Mouse (Mus musculus): ENCODE measurements at regions not wholly inside any gene's neighbourhood (a gene's known extent, or its start where the extent isn't known, plus 50 kb on each side); places are given as distances from the start of the nearest gene placed in this dataset.

DNA sequence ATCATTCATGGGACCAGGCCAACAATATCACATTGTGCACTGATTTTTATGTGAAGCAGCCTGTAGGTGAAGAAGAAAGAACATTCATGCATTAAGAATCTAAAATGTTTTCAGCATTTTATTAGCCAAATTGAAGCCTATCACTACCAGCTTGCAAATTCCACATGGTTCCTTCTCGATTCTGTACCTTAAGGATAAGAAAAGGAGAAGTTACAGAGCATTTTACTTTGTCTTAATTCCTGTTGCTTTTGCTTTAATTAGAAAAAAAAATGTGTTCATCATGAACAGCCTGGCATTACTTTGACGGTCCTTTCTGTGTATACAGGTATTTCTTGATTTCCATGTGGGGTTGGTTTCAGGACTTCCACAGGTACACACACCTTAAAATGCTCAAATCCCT is 95.2 kb upstream of the Bmp2 start:
- no peak overlapping the region for H3K4me2 ChIP-seq (replicated peaks; ENCODE audit: low read depth, low read length)
- ATAC-seq, result no peak
- no peaks in the 10 kb centered on the region for H3K9me3 ChIP-seq (ENCODE audit: low read length)
- no peak for DNase-seq (ENCODE audit: low spot score)
- no peaks in the 10 kb centered on the region for H3K27me3 ChIP-seq (replicated peaks; ENCODE audit: insufficient read depth, low read length)
- H3K9ac ChIP-seq (replicated peaks; ENCODE audit: low read depth), result no peak overlapping the region
- TF ChIP-seq EP300 (IDR thresholded peaks at IDR 0.05) (no peak), CTCF (IDR thresholded peaks at IDR 0.05) (no peak)
- H3K36me3 ChIP-seq (ENCODE audit: insufficient read depth, low read length), result no peaks in the 10 kb centered on the region
- no peak overlapping the region for H3K4me3 ChIP-seq (ENCODE audit: low read depth, low read length)
- no peak overlapping the region for H3K27ac ChIP-seq (ENCODE audit: low read length)
- H3K4me1 ChIP-seq (ENCODE audit: insufficient read depth, low read depth, low read length), result no peaks in the 10 kb centered on the region
- 69% methylated on average over 2 of the region's 2 CpGs for WGBS

DNA sequence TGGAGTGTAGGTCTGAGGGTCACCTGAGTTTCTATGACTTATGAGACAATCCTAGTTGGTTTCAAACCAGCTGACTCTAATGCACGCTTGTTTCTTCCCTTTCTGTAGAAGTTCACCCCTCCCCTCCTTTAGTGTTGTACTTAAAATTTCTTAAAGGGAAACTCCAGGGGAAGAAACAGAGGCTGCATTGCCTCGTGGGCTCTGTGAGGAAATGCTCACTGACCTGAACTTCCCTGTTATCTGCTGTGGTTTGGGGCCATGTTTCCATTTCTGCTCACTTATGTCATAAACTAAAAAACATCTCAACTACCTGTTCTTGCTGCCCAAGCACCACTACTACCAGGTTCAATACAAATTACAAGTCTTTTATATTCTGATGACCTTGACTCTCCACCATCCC is 93.2 kb upstream of the Bmp2 start:
- ATAC-seq (no peak), DNase-seq (ENCODE audit: low spot score) (no peak)
- TF ChIP-seq CTCF (IDR thresholded peaks at IDR 0.05) (no peak), EP300 (IDR thresholded peaks at IDR 0.05) (no peak)
- H3K4me1 ChIP-seq (ENCODE audit: insufficient read depth, low read depth, low read length), result no peaks in the 10 kb centered on the region
- no peaks in the 10 kb centered on the region for H3K27me3 ChIP-seq (replicated peaks; ENCODE audit: insufficient read depth, low read length)
- H3K36me3 ChIP-seq (ENCODE audit: insufficient read depth, low read length), result no peaks in the 10 kb centered on the region
- no peak overlapping the region for H3K4me2 ChIP-seq (replicated peaks; ENCODE audit: low read depth, low read length)
- no peak overlapping the region for H3K27ac ChIP-seq (ENCODE audit: low read length)
- no peak overlapping the region for H3K4me3 ChIP-seq (ENCODE audit: low read depth, low read length)
- H3K9ac ChIP-seq (replicated peaks; ENCODE audit: low read depth), result no peak overlapping the region
- WGBS, result 37% methylated on average over 2 of the region's 2 CpGs
- no peaks in the 10 kb centered on the region for H3K9me3 ChIP-seq (ENCODE audit: low read length)

DNA sequence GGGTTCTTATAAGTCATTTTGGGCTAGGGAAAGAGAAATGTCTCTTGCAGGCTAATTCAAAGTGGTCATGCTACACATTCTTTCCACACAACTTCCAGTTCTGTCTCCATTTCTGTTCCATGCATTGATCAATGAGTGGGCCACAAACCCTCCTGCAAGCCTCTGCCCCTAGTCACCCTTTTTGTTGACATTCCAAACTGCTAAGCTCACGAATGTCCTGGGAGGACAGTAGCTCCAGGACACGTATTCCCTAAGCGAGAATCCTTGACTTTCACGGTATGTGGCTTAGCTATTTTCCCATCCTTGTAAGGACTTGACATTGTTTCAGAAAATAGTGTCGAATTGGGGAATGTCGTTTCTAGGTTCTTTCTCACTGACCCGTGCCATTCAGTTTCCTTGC is 91.1 kb upstream of the Bmp2 start:
- no peak for ATAC-seq
- 34% methylated on average over 7 of the region's 7 CpGs for WGBS

DNA sequence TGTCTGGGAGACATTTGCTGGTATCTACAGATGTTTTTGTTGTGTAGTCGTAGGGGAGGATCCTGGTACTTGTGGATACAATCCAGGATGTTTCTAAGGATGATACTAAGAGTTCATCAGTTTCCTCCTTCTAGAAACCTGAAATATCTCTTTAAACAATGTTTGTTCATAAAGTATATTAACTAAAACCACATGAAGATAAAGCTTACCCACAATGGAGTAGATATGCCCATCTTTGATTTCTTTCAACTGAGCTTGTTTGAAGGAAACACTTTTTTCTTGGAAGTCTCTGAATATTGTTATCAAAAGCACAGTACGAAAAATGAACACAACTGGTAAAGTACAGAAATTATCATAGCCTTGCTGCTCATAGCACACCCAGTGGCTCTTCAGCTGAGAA is 89.6 kb upstream of the Bmp2 start:
- Histone ChIP-seq H3K4me2 (replicated peaks; ENCODE audit: low read depth, low read length) (no peak overlapping the region), H3K36me3 (ENCODE audit: insufficient read depth, low read length) (no peaks in the 10 kb centered on the region), H3K27ac (ENCODE audit: low read length) (no peak overlapping the region), H3K4me1 (ENCODE audit: insufficient read depth, low read depth, low read length) (no peaks in the 10 kb centered on the region), H3K27me3 (replicated peaks; ENCODE audit: insufficient read depth, low read length) (no peaks in the 10 kb centered on the region), H3K9me3 (ENCODE audit: low read length) (no peaks in the 10 kb centered on the region), H3K9ac (replicated peaks; ENCODE audit: low read depth) (no peak overlapping the region), H3K4me3 (ENCODE audit: low read depth, low read length) (no peak overlapping the region)
- no peak for TF ChIP-seq EP300 (IDR thresholded peaks at IDR 0.05)
- TF ChIP-seq CTCF (IDR thresholded peaks at IDR 0.05), result no peak
- no peak for DNase-seq (ENCODE audit: low spot score)
- WGBS, result 78% methylated on average over 2 of the region's 2 CpGs
- ATAC-seq, result no peak

More for the DNA sequence above, 91.1 kb upstream of the Bmp2 start:
- Histone ChIP-seq H3K9me3 (ENCODE audit: low read length) (no peaks in the 10 kb centered on the region), H3K27me3 (replicated peaks; ENCODE audit: insufficient read depth, low read length) (no peaks in the 10 kb centered on the region), H3K4me1 (ENCODE audit: insufficient read depth, low read depth, low read length) (no peaks in the 10 kb centered on the region), H3K4me3 (ENCODE audit: low read depth, low read length) (no peak overlapping the region), H3K36me3 (ENCODE audit: insufficient read depth, low read length) (no peaks in the 10 kb centered on the region), H3K4me2 (replicated peaks; ENCODE audit: low read depth, low read length) (no peak overlapping the region), H3K27ac (ENCODE audit: low read length) (no peak overlapping the region), H3K9ac (replicated peaks; ENCODE audit: low read depth) (no peak overlapping the region)
- no peak for TF ChIP-seq CTCF (IDR thresholded peaks at IDR 0.05)
- TF ChIP-seq EP300 (IDR thresholded peaks at IDR 0.05), result no peak
- no peak for DNase-seq (ENCODE audit: low spot score)

DNA sequence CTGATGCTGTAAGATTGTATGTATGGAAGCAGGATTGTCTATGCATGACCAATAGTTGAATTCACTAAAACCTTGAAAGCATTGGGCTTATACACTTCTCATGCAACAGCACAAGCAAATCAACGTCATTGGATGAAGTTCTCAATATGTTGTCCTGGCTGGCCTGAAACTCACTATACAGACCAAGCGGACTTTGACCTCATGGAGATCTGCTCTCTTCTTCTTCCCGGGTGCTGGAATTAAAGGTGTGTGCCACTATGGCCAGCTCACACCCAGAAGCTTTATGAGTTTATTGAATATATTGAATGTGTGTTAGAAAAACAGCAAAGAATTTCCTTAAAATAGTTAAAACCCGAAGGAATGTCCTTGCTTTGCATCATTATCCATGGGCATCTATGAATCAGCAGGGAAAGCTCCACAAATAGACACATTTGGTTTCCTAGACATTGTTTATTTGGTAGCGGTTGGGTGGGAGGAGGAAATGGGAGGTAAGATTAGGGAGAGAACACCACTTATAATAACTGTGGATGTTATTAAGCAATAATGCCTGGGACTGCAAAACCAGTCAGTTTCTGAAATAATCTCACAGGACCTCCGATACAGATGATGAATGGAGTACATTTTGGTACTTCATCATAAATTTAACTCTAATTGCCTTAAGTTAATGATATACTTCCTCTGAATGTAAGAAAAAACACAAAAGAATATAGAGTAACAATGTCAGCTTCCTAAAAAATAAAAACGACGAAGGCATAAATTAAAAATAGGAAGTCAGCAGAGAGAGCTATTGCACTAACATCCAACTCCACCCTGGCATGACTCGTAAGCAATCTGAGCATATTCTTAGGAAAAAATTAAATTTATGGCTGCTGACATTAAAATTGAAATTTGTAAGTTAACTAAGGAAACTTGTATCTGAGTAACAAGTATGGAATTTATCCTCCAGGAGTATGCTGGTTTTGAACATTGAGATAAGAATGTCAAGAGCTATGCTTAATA is 84.5 kb upstream of the Bmp2 start:
- no peak overlapping the region for H3K9ac ChIP-seq (replicated peaks; ENCODE audit: low read depth)
- H3K4me3 ChIP-seq (ENCODE audit: low read depth, low read length), result no peak overlapping the region
- no peak overlapping the region for H3K27ac ChIP-seq (ENCODE audit: low read length)
- DNase-seq (ENCODE audit: low spot score), result no peak
- no peaks in the 10 kb centered on the region for H3K9me3 ChIP-seq (ENCODE audit: low read length)
- H3K4me2 ChIP-seq (replicated peaks; ENCODE audit: low read depth, low read length), result no peak overlapping the region
- ATAC-seq, result no peak
- H3K36me3 ChIP-seq (ENCODE audit: insufficient read depth, low read length), result no peaks in the 10 kb centered on the region
- no peaks in the 10 kb centered on the region for H3K27me3 ChIP-seq (replicated peaks; ENCODE audit: insufficient read depth, low read length)
- WGBS, result 64% methylated on average over 9 of the region's 9 CpGs
- H3K4me1 ChIP-seq (ENCODE audit: insufficient read depth, low read depth, low read length), result no peaks in the 10 kb centered on the region
- TF ChIP-seq CTCF (IDR thresholded peaks at IDR 0.05) (no peak), EP300 (IDR thresholded peaks at IDR 0.05) (no peak)

DNA sequence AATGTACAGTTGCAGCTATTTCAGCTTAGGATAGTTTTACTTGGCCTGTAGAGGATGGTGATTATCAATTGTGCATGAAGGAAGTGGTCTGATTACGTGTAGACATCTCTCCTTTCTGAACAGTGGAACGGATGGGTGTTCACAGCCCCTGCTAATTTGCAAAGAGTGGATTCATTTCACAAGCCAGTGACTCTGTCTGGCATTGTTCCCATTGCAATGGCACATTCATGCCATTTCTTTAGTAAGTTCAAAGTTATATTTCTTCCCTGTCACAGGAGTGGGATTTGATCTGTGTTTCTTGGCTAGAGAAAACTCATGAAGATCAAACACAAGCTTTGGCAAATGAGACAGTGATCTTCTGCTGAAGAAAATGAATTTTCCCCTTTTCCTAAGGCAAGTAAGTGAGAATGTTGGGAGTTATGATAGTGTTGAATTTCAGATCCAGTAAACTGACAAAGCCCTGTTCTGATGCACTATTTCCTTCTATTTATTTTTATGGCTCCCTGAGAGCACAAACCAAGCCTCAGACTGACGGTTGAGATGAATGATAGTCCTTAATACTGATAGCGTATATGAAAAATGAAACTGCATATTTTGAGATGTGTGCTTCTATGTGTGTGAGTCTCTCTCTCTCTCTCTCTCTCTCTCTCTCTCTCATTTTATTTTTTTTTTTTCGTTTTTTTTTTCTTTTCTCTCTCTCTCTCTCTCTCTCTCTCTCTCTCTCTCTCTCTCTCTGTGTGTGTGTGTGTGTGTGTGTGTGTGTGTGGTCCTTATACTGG is 78.8 kb upstream of the Bmp2 start:
- no peaks in the 10 kb centered on the region for H3K27me3 ChIP-seq (replicated peaks; ENCODE audit: insufficient read depth, low read length)
- H3K9ac ChIP-seq (replicated peaks; ENCODE audit: low read depth), result no peak overlapping the region
- DNase-seq (ENCODE audit: low spot score) (no peak), ATAC-seq (no peak)
- TF ChIP-seq EP300 (IDR thresholded peaks at IDR 0.05) (no peak), CTCF (IDR thresholded peaks at IDR 0.05) (no peak)
- no peaks in the 10 kb centered on the region for H3K4me1 ChIP-seq (ENCODE audit: insufficient read depth, low read depth, low read length)
- H3K9me3 ChIP-seq (ENCODE audit: low read length), result no peaks in the 10 kb centered on the region
- no peak overlapping the region for H3K27ac ChIP-seq (ENCODE audit: low read length)
- WGBS, result 54% methylated on average over 5 of the region's 5 CpGs
- H3K36me3 ChIP-seq (ENCODE audit: insufficient read depth, low read length), result no peaks in the 10 kb centered on the region
- H3K4me2 ChIP-seq (replicated peaks; ENCODE audit: low read depth, low read length), result no peak overlapping the region
- no peak overlapping the region for H3K4me3 ChIP-seq (ENCODE audit: low read depth, low read length)

All from lung, postnatal 0 days (tissue).